Mouse (Mus musculus) layer of hippocampus, adult 8-10 months (tissue): ENCODE results near the gene Btbd35f9. TPM values are rescaled to one million over a fixed set of nuclear protein-coding genes. Genes with fewer than 3 reads are reported as not detected.
"Not testable (repeated sequence)": the region's sequence is repeated elsewhere in the genome, so short reads cannot be mapped to it uniquely, and the experiment has no call there.

ENCODE experiments used
- DNase-seq, 2 experiments: peaks; one replicate each; pipeline ENCODE4 v3.0.0; 2022; ENCODE audit warnings: low spot score in 2 of 2
- total RNA-seq, 4 experiments: library from RNA; stranded (reverse); gene quantifications; 2 replicates each; pipeline ENCODE4 v1.2.4; 2022

The Btbd35f9 gene
- not detected for total RNA-seq

GRCm38 (mm10) chrX:34161399-34161798, at the start of gene Btbd35f9:
TSS of gene Btbd35f9 (minus strand) at chrX:34161499.
- DNase-seq, result not testable (repeated sequence)

Other genes starting within 250 kb of the Btbd35f9 start
- not detected for gene Btbd35f6, start 205.0 kb downstream of the Btbd35f9 start, total RNA-seq
- not detected for gene Gm21870, start 174.7 kb downstream of the Btbd35f9 start, total RNA-seq
- not detected for gene Spin2g, start 77.2 kb upstream of the Btbd35f9 start, total RNA-seq